ENCODE assay signal across 20 mouse cellular contexts in genomic region chr2:74384918-74385317, GRCm38 (mm10).
A peak's percentile ranks its signal among the peaks of the same experiment; 100 is the strongest.
DNase-seq lines count a peak whose midpoint lies in the region; ATAC-seq lines count a peak whose summit lies in the region.
"Had no signal": no experiment of that assay in that cellular context is flagged by ENCODE, and none has a peak within 500 bp of the region (broad histone marks: within the 10 kb centered on the region; RNA-seq: fewer than 3 reads in every experiment).

No protein-coding gene starts in this region.

- DNase-seq in frontal cortex, postnatal 14 days (ENCODE audit: low spot score in 2 of 2) = no peak
- peak; percentile 10 for DNase-seq in left cerebral cortex, adult 11 months (ENCODE audit: low spot score)
- DNase-seq in left cerebral cortex, postnatal 4 days = no peak
- DNase-seq in brain, adult 2 months (ENCODE audit: low read depth, low spot score) = peak; percentile 64
- DNase-seq in adrenal gland, adult 2 months = no peak
- DNase-seq: adrenal gland, postnatal 10 days; adrenal gland, postnatal 25 days; B cell, adult 2 months; cerebellum, adult 11-12 months; cerebellum, adult 2 months; cerebellum, adult 9-10 months; cerebellum, postnatal 10 days; cerebellum, postnatal 25 days; forebrain, postnatal 0 days had no signal

- intact Hi-C loops in left cerebral cortex, postnatal 4 days (cut with DNase I) = no loop called here

- peak; percentile 71 for ATAC-seq in frontal cortex, adult (ENCODE audit: low TSS enrichment)
- ATAC-seq: activated CD4-positive, CD25-positive, alpha-beta regulatory T cell, adult 4 months; CD4-positive, CD25-positive, alpha-beta regulatory T cell, adult 4 months; forebrain, embryonic 13.5 days; forebrain, embryonic 15.5 days; forebrain, postnatal 0 days; Patski had no signal

Comparison
In these comparisons a context has a peak if more than half of its experiments do, and no peak if none do; other contexts are left out.
1. DNase-seq: peak in left cerebral cortex, adult 11 months (single experiment) and brain, adult 2 months (single experiment); none in frontal cortex, postnatal 14 days (0 of 2), left cerebral cortex, postnatal 4 days (single experiment) and adrenal gland, adult 2 months (single experiment).